Mouse (Mus musculus): Measurements from ENCODE around the gene Slc43a3.

Gene Slc43a3

GRCm38 (mm10) chr2:84996376-84996775 is 60.0 kb downstream of the Slc43a3 start:
- no peak for DNase-seq

- peak; percentile 20 for DNase-seq
Observed at GRCm38 (mm10) chr2:84999486-85000181, 63.3 kb downstream of the Slc43a3 start.

GRCm38 (mm10) chr2:85001497-85001896 is 65.1 kb downstream of the Slc43a3 start:
- peak; percentile 51 for DNase-seq

GRCm38 (mm10) chr2:85002575-85002974 is 66.2 kb downstream of the Slc43a3 start:
- no peak for DNase-seq

- DNase-seq: no peak
Observed at GRCm38 (mm10) chr2:85004341-85004740, 68.0 kb downstream of the Slc43a3 start.

- DNase-seq: no peak
Observed at GRCm38 (mm10) chr2:85006600-85006999, 70.2 kb downstream of the Slc43a3 start.

- DNase-seq: peak; percentile 43
Observed at GRCm38 (mm10) chr2:85007729-85008128, 71.3 kb downstream of the Slc43a3 start.
